Mouse (Mus musculus) lung, adult 2 months (tissue): ENCODE results near the gene Tfcp2. TPM values are rescaled to one million over a fixed set of nuclear protein-coding genes. Genes with fewer than 3 reads are reported as not detected.
"Not testable (repeated sequence)": the region's sequence is repeated elsewhere in the genome, so short reads cannot be mapped to it uniquely, and the experiment has no call there.

ENCODE experiments used
- DNase-seq: peaks from one replicate; pipeline ENCODE4 v3.0.0; 2022
- H3K4me1 ChIP-seq: fragments of 200-500 bp; 2 replicates; pipeline ENCODE4 v1.6.1; 2011; ENCODE audit warnings: low read length; ENCODE audit not compliant: control insufficient read depth, insufficient read depth
- H3K4me3 ChIP-seq: fragments of 200-500 bp; replicated peaks from 2 replicates; pipeline ENCODE3; 2011; ENCODE audit warnings: low read depth, mild to moderate bottlenecking, control low read depth, low read length; ENCODE audit errors: extremely low read depth
- CTCF ChIP-seq: fragments of 200-500 bp; IDR thresholded peaks from 2 replicates; pipeline ENCODE4 v1.5.1; 2011; ENCODE audit warnings: mild to moderate bottlenecking, low read length, control low read depth; ENCODE audit not compliant: insufficient read depth
- POLR2A ChIP-seq: fragments of 200-500 bp; IDR thresholded peaks from 2 replicates; pipeline ENCODE4 v1.6.1; 2011; ENCODE audit warnings: low read depth, mild to moderate bottlenecking, control low read depth, low read length, borderline replicate concordance; ENCODE audit errors: extremely low read depth
- WGBS: fragments of 180-500 bp; shearing (Covaris S2); methylation state at CpG from one replicate; pipeline ENCODE4 v1.1.7; 2018; 5-methylcytosine and 5-hydroxymethylcytosine counted together
- polyA plus RNA-seq: library from polyadenylated mRNA; depleted of rRNA; stranded (reverse); fragments of >200 nt; gene quantifications from 2 replicates; pipeline ENCODE4 v1.2.3, GENCODE M21; 2012

Gene Tfcp2
- polyA plus RNA-seq, 1 experiment: 8.2 TPM

DNA sequence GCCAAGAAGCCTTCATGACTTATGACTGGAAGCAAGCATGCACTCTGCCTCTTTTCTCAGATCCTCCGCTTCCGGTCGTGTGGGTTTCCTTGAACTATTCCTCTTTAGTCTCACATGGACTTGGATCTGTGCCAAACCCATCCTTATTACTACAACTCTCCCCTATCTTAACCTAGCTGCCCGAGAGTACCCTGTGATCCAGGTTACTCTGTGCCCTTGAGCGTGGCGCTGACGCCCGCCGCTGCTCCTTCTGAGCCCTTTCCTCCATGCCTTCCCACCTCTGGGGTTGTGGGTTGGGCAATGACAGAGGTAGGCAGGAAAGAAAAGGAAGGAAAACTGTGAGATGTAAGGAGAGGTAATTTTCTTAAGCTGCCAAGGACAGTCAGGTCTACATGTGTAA is 59.8 kb downstream of the Tfcp2 start:
- 61% methylated on average over 9 of the region's 9 CpGs for WGBS
- no peak for TF ChIP-seq POLR2A
- no peak for TF ChIP-seq CTCF
- no peak for DNase-seq
- H3K4me3 ChIP-seq: no peak overlapping the region
- H3K4me1 ChIP-seq: peaks cover 8% of the 10 kb centered on the region

DNA sequence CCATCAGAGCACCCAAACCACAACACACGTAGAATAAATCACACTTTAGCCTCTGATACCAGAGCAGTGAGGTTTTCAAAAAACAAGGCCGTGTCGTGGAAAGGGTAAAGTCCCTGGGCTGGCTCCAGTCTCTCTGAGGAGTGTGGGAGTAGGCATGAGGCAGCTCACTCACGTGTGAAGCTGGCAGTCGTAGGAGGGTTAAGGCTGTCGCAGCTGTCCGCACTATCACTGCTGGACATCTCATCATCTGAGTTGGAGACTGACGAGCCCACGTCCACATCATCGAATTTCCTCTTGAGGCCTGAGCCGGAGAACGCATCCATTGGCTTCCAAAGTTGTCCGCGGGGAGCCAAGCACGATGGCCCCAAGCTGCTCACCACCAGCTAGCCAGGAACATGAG is 62.5 kb downstream of the Tfcp2 start:
- TF ChIP-seq CTCF: no peak
- TF ChIP-seq POLR2A: no peak
- 88% methylated on average over 15 of the region's 15 CpGs for WGBS
- no peak for DNase-seq
- Histone ChIP-seq H3K4me1 (peaks cover 5% of the 10 kb centered on the region), H3K4me3 (no peak overlapping the region)

DNA sequence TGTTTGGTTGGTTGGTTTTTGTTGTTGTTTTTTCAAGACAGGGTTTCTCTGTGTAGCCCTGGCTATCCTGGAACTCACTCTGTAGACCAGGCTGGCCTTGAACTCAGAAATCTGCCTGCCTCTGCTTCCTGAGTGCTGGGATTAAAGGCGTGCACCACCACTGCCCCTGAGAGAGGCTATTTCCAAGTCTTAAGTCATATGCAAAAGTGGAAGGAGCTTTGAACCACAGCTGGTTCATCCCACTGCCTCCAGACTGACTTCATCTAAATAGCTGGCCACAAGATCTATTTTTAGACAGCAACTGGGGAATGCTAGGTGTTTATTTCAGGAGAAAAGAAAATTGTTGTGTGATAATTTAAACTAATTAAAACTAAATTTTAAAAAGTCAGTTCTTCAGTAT is 63.5 kb downstream of the Tfcp2 start:
- not testable (repeated sequence) for H3K4me1 ChIP-seq, DNase-seq
- WGBS: 65% methylated on average over 1 of the region's 1 CpGs

DNA sequence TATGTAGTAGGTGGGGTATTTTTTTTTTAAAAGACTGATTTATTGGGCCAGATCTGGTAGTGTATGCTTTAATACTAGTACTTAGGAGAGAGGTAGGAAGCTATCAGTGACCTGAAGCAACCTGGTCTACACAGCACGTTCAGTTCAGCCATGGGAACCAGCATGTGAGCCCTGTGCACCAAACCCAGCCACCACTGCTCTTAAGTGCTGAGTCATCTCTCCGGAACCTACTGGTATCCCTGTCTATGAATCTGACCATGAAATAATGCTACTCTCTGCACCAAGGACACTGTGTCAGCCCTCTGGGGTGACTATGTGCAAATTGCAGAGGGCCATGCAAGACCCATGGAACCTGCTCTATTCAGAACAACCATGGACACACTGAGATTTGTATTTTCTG is 64.8 kb downstream of the Tfcp2 start:
- no peak for TF ChIP-seq CTCF
- TF ChIP-seq POLR2A: no peak
- H3K4me1 ChIP-seq: no peaks in the 10 kb centered on the region
- no peak overlapping the region for H3K4me3 ChIP-seq
- DNase-seq: no peak
- WGBS: 64% methylated on average over 2 of the region's 2 CpGs

More for the DNA sequence above, 63.5 kb downstream of the Tfcp2 start:
- not testable (repeated sequence) for H3K4me3 ChIP-seq

DNA sequence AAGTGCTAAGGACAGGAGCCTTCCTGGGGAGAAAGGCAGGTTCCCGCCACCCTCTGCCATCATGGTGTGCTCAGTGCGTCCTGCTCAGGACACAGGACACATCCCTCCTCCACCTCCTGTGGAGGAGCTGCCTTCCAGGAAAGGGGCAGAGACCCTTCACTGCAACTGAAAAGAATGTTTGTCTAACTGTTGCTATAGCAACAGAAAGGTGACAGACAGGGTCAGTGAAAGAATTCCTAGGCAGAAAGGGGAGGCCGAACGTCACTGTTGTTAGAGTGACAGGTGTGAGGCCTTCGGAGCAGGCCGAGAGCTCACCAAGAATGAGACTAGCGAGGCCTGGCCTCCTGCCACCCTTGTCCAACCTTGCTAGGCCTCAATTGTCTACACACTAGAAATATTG is 65.4 kb downstream of the Tfcp2 start:
- Histone ChIP-seq H3K4me1 (no peaks in the 10 kb centered on the region), H3K4me3 (no peak overlapping the region)
- no peak for DNase-seq
- TF ChIP-seq CTCF: no peak
- TF ChIP-seq POLR2A: no peak
- WGBS: 60% methylated on average over 7 of the region's 7 CpGs

DNA sequence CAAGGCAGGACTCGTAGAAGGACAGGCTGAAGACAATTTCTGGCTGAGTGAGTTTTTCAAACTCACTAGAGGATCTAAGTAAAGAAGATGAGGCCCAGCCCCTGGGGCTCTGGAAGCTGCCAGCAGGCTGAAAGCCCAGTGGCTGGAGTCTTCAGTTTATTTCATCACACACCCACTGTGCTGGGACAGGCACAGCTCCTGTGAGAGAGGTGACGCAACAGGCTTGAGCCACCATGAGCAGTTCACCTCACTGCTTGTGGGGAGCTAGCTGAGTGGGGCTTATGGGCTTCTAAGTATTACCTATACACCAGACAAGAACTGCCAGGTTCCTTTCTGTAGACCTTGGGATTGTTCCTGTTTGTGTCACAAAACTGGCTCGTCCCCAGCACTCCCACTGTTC is 66.2 kb downstream of the Tfcp2 start:
- H3K4me1 ChIP-seq: no peaks in the 10 kb centered on the region
- TF ChIP-seq POLR2A (no peak), CTCF (no peak)
- no peak overlapping the region for H3K4me3 ChIP-seq
- WGBS: 68% methylated on average over 3 of the region's 3 CpGs
- DNase-seq: peak; percentile 17

DNA sequence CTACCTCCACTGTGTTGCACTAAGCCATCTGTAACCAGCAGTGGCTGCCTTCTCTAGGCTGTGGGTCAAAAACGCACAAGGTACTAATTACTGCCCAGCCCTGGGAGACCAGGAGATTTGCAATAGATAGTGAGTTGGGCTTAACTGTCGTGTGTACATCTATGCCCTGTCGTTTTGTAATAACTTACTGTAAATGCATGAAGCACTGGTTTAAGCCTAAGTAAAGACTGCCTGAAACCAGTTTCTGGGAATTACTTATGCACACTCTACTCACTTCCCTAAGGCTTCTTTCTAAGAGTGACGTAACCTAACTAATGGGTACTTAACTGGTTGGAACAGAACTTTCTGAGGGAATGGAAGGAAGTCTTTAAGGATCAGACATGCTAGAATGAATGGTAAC is 72.9 kb downstream of the Tfcp2 start:
- 76% methylated on average over 4 of the region's 4 CpGs for WGBS
- Histone ChIP-seq H3K4me3 (no peak overlapping the region), H3K4me1 (no peaks in the 10 kb centered on the region)
- DNase-seq: no peak
- TF ChIP-seq CTCF (no peak), POLR2A (no peak)

DNA sequence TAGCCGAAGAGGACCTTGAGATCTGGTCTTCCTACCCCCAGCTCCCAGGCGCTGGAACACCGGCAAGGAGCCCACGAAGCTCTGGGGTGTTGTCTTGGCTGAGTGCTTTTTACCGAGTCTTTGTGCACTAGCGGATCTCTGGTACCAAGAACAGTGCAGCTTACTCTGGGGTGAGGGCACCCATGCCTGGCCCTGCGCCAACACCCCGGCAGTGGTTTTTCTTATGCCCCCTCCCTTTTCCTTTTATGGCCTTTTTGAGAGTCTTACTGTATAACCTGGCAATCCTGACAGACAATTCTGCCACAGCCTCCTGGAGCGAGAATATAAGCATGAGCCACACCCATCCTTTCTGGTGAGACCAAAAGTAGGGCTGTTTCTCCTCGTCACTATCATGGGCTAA is 73.5 kb downstream of the Tfcp2 start:
- no peak for DNase-seq
- WGBS: 67% methylated on average over 10 of the region's 10 CpGs
- Histone ChIP-seq H3K4me1 (no peaks in the 10 kb centered on the region), H3K4me3 (no peak overlapping the region)
- TF ChIP-seq POLR2A: no peak
- TF ChIP-seq CTCF: no peak

DNA sequence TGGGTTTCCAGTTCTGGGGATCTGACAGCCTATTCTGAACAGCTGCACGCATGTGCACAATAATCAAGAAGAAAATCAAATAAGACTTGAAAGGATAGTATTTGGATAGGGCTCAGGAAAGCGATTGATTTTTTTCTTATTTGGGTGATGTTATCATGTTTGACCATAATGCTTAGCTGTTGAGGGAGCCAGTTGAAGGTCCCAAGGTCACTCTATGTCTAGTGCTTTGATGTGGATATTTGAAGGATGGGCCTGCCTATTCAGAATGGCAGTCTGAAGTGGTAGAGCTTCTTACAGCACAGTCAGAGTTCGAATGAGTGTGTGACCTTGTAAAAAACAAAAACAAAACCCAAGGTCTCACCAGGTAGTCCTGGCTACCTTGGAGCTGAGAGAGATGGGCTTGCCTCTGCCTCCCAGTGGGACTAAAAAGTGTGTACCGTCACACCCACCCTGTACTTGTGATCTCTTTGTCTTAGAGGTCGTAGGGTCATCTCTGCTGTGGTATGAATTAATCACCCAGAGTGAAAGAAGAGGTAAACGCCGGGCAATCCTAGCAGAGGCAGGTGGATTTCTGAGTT is 77.8 kb downstream of the Tfcp2 start:
- peaks cover 4% of the 10 kb centered on the region for H3K4me1 ChIP-seq
- no peak for DNase-seq
- H3K4me3 ChIP-seq: no peak overlapping the region
- WGBS: 70% methylated on average over 7 of the region's 7 CpGs
- no peak for TF ChIP-seq POLR2A

DNA sequence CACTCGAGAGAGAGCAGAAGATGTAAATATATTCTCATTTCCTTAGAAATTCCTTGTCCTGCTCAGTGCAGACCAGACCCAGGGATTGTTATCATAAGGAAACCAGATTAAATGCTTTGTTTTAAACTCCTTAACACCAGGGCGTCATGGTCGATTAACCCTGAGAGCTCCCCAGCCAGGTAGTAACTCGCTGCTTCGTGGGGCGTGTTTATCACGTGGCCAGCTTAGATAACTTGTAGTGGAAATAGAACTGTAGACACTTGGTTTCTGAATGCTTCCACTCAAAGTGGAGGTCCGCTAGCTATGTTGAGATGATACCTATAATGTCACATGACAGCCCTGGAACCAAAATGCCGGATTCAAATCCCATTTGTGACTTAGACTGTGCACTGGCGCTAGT is 81.8 kb downstream of the Tfcp2 start:
- Histone ChIP-seq H3K4me1 (peaks cover 8% of the 10 kb centered on the region), H3K4me3 (no peak overlapping the region)
- WGBS: 58% methylated on average over 10 of the region's 10 CpGs
- DNase-seq: no peak
- no peak for TF ChIP-seq CTCF

DNA sequence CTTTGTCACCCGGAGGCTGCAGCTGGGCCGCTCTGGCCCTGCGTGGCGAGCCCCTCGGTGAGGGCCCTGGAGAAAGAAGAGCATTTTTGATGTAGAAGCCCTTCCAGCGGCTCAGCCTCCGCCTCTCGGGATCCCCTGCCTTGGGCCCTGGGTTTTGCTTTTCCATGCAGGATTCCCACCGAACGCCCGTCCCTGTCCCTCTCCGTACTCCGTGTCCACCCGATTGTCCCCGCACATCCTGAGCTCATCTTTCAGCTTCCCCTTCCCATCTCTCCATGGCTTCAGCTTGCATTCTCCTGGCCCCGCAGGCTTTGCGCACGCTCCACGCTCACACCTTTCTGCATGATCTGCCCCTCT is 82.6 kb downstream of the Tfcp2 start:
- Histone ChIP-seq H3K4me3 (peak overlapping the region; percentile 89), H3K4me1 (peaks cover 8% of the 10 kb centered on the region)
- no peak for TF ChIP-seq POLR2A
- TF ChIP-seq CTCF: no peak
- WGBS: under 1% methylated on average over 19 of the region's 19 CpGs
- DNase-seq: no peak
